Mouse (Mus musculus) limb, embryonic 13.5 days (tissue): Measurements from ENCODE around the gene Tdrd5. TPM values are rescaled to one million over a fixed set of nuclear protein-coding genes. Genes with fewer than 3 reads are reported as not detected.

Experiments
- ATAC-seq: fragments of 200-750 bp; cut with Nextera tagmentation; 2 replicates; pipeline ENCODE4 v1.8.0; 2017; ENCODE audit warnings: low read depth, moderate number of reproducible peaks, moderate TSS enrichment; ENCODE audit not compliant: low FRiP score
- H3K27ac ChIP-seq: fragments of 300-500 bp; sonication (generic); 2 replicates; pipeline ENCODE4 v1.5.1; 2015; ENCODE audit warnings: inconsistent platforms, mild to moderate bottlenecking, moderate library complexity
- H3K27me3 ChIP-seq: fragments of 300-500 bp; sonication (generic); 2 replicates; pipeline ENCODE4 v1.6.1; 2015; ENCODE audit warnings: mild to moderate bottlenecking, inconsistent platforms
- H3K36me3 ChIP-seq: fragments of 300-500 bp; sonication (generic); 2 replicates; pipeline ENCODE4 v1.6.1; 2015; ENCODE audit warnings: inconsistent platforms, mild to moderate bottlenecking, moderate library complexity
- H3K4me1 ChIP-seq: fragments of 300-500 bp; sonication (generic); 2 replicates; pipeline ENCODE4 v1.6.1; 2015; ENCODE audit warnings: inconsistent platforms
- H3K4me2 ChIP-seq: fragments of 300-500 bp; sonication (generic); replicated peaks from 2 replicates; pipeline ENCODE4 v1.6.1; 2015; ENCODE audit warnings: inconsistent platforms, mild to moderate bottlenecking, moderate library complexity
- H3K4me3 ChIP-seq: fragments of 300-500 bp; sonication (generic); 2 replicates; pipeline ENCODE4 v1.5.1; 2015; ENCODE audit warnings: moderate library complexity, mild to moderate bottlenecking, inconsistent platforms
- H3K9ac ChIP-seq: fragments of 300-500 bp; sonication (generic); 2 replicates; pipeline ENCODE4 v1.6.1; 2015; ENCODE audit warnings: mild to moderate bottlenecking, inconsistent platforms
- H3K9me3 ChIP-seq: fragments of 300-500 bp; sonication (generic); 2 replicates; pipeline ENCODE4 v1.6.1; 2016; ENCODE audit warnings: inconsistent platforms
- WGBS: fragments of 180-500 bp; shearing (Covaris S2); methylation state at CpG from one replicate; pipeline ENCODE4 v1.1.7; 2015; 5-methylcytosine and 5-hydroxymethylcytosine counted together
- polyA plus RNA-seq: library from polyadenylated mRNA; unstranded; fragments of >200 nt; fragmentation: Nextera tagmentation; extraction: Ambion mirVana; gene quantifications from 2 replicates; pipeline ENCODE4 v1.2.1, GENCODE M21; 2015

Gene Tdrd5
- polyA plus RNA-seq, 1 experiment from 2014 or later = 0.28 TPM

DNA sequence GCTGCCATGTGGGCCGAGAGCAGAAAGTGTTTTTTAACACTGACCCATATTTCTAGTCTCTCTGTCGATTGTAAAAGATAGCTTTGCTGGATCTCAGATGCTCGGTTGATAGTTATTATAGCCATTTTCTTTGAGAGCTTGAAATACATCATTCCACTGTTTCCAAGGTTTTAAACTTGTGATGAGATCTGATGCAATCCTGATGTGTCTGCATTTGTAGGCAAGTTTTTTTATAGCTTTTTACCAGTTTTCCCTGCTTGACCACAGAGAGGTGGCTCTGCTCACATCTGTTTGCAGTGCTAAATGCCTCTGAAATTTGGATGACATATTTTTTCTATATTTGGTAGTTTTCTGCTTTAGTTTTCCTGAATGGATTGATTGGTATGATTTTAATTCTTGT lies 55.6 kb downstream of the Tdrd5 start:
- Histone ChIP-seq H3K4me2 (no peak overlapping the region), H3K9ac (no peak overlapping the region), H3K4me1 (no peaks in the 10 kb centered on the region), H3K9me3 (no peaks in the 10 kb centered on the region), H3K36me3 (no peaks in the 10 kb centered on the region), H3K27ac (no peak overlapping the region), H3K4me3 (no peak overlapping the region), H3K27me3 (no peaks in the 10 kb centered on the region)
- no peak for ATAC-seq
- WGBS = 33% methylated on average over 3 of the region's 3 CpGs

GRCm38 (mm10) chr1:156241713-156242348 lies 61.6 kb downstream of the Tdrd5 start:
- no peak for ATAC-seq
- Histone ChIP-seq H3K9ac (no peak overlapping the region), H3K9me3 (no peaks in the 10 kb centered on the region), H3K27ac (no peak overlapping the region), H3K4me3 (no peak overlapping the region), H3K36me3 (no peaks in the 10 kb centered on the region), H3K4me1 (no peaks in the 10 kb centered on the region), H3K27me3 (peaks cover 8% of the 10 kb centered on the region; the same call in 1 of the 2 replicates), H3K4me2 (no peak overlapping the region)
- 8% methylated on average over 14 of the region's 14 CpGs for WGBS

- H3K9me3 ChIP-seq = no peaks in the 10 kb centered on the region
- no peak overlapping the region for H3K27ac ChIP-seq
- no peak for ATAC-seq
- H3K9ac ChIP-seq = no peak overlapping the region
- no peak overlapping the region for H3K4me2 ChIP-seq
- no peaks in the 10 kb centered on the region for H3K4me1 ChIP-seq
- peaks cover 8% of the 10 kb centered on the region; the same call in 1 of the 2 replicates for H3K27me3 ChIP-seq
- H3K4me3 ChIP-seq = no peak overlapping the region
- H3K36me3 ChIP-seq = no peaks in the 10 kb centered on the region
- WGBS = 34% methylated on average over 2 of the region's 2 CpGs
Measured at GRCm38 (mm10) chr1:156241035-156241434, 62.4 kb downstream of the Tdrd5 start.

DNA sequence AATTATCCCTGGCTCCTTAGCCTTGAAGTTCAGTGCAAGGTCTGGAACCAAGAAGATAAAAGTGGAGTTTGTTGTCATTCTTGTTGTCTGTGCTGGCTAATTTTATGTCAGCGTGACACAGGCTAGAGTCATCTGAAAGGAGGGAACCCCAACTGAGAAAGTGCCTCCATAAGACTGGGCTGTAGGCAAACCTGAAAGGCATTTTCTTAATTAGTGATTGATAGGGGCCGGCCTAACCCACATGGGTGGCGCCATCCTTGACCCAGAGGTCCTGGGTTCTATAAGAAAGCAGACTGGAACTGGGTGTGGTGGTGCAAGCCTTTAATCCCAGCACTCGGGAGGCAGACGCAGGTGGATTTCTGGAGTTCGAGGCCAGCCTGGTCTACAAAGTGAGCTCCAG lies 72.3 kb downstream of the Tdrd5 start:
- Histone ChIP-seq H3K4me1 (peaks cover 11% of the 10 kb centered on the region), H3K9ac (no peak overlapping the region), H3K27me3 (no peaks in the 10 kb centered on the region), H3K4me2 (no peak overlapping the region), H3K36me3 (no peaks in the 10 kb centered on the region), H3K4me3 (no peak overlapping the region), H3K27ac (no peak overlapping the region), H3K9me3 (no peaks in the 10 kb centered on the region)
- 79% methylated on average over 6 of the region's 6 CpGs for WGBS
- ATAC-seq = peak; percentile 34; the same call in 1 of the 2 replicates

DNA sequence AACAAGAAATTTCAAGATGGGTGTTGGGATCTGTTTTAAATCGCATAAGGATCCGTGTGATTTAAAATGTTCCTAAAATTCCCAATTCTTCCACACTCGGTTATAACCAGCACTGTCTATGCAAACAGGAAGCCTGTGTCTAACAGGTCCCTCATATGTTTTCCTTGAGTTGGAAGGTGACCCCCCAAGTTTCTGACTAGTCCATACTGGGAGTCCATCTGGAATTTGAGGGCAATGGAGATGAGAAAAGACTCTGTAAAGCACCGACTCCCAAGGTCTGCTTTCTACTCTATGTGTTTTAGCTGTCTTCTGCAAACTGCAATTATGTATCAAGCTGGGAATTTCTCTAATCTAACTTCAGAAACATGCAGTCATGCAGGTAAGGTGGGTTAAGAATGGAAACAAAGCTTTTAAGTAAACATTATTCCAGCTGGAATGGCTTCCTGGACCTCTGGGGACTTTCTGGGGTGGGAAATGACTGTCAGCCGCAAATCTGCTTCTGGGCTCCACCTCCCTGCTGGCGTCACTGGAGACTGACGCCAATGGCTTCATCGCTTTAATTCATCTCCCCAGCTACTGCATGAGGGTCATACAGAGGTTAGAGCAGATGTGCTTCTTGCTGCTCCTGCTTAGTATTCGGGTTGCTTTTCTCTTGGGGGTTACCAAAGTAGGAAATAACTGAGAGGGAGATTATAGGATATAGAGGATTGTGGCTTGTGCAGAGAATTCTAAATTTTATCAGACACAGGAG lies 73.0 kb downstream of the Tdrd5 start:
- 32% methylated on average over 9 of the region's 9 CpGs for whole genome bisulfite sequencing
- Histone ChIP-seq H3K4me2 (no peak overlapping the region), H3K27ac (no peak overlapping the region)

DNA sequence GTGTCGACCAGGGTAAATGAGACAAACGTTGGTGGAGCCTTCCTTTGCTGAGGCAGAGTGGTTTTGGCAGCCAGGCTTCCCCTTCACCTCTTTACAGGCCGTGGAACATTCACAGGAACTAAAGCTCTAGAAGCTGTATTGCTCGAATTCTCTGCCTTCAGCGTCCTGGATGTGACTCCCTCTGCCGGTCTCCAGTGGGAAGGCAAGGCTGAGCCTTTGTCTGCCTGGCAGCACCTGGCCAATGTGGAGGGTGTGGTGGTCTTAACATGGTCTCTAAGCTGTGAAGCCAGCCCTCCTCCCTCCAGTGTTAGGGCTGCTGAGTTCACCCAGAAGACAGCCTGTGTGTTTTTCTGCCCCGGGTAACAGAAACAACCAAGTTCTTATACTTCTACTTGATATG lies 74.0 kb downstream of the Tdrd5 start:
- H3K36me3 ChIP-seq = no peaks in the 10 kb centered on the region
- peaks cover 11% of the 10 kb centered on the region for H3K4me1 ChIP-seq
- no peak overlapping the region for H3K4me2 ChIP-seq
- H3K4me3 ChIP-seq = no peak overlapping the region
- H3K9me3 ChIP-seq = no peaks in the 10 kb centered on the region
- ATAC-seq = 0 out of 2 replicates have a peak, but pooled peaks have one; percentile 41
- no peaks in the 10 kb centered on the region for H3K27me3 ChIP-seq
- H3K9ac ChIP-seq = no peak overlapping the region
- WGBS = 23% methylated on average over 7 of the region's 7 CpGs
- no peak overlapping the region for H3K27ac ChIP-seq

More for the DNA sequence above, 73.0 kb downstream of the Tdrd5 start:
- Histone ChIP-seq H3K9ac (no peak overlapping the region), H3K4me1 (peaks cover 11% of the 10 kb centered on the region), H3K4me3 (no peak overlapping the region), H3K36me3 (no peaks in the 10 kb centered on the region), H3K9me3 (no peaks in the 10 kb centered on the region), H3K27me3 (no peaks in the 10 kb centered on the region)
- ATAC-seq = peak; percentile 77

DNA sequence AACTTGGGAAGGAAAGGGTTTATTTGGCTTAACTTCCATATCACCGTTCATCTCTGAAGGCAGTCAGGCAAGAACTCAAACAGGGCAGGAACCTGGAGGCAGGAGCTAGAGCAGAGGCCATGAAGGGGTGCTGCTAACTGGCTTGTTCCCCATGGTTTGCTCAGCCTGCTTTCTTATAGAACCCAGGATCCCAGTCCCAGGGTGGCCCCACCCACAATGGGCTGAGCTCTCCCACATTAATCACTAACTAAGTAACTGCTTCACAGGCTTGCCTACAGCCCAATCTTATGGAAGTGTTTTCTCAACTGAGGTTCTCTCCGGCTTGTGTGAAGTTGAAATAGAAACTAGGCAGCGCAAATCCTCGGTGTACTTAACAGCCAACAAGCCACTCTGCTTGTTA lies 74.7 kb downstream of the Tdrd5 start:
- H3K9me3 ChIP-seq = no peaks in the 10 kb centered on the region
- no peak overlapping the region for H3K4me3 ChIP-seq
- ATAC-seq = no peak
- no peak overlapping the region for H3K27ac ChIP-seq
- H3K4me1 ChIP-seq = peaks cover 11% of the 10 kb centered on the region
- H3K36me3 ChIP-seq = no peaks in the 10 kb centered on the region
- H3K9ac ChIP-seq = no peak overlapping the region
- H3K27me3 ChIP-seq = no peaks in the 10 kb centered on the region
- 83% methylated on average over 4 of the region's 4 CpGs for WGBS
- no peak overlapping the region for H3K4me2 ChIP-seq

DNA sequence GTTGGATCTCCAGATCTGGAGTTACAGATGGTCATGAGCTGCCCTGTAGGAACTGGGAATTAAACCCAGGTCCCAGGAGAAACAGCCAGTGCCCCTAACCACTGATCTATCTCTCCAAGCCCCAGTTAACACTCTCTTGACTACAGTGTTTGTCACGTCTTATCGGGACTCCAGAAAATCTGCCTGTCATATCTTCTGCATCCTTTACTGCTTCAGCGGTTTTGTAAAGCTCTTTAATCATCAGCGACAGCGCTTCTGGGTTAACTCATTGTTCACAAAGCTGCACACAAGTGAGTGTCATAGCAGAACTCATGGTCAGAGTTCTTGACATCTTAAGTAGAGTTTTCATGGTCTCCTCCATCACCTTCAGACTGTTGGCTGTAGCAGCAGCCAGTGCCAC lies 76.6 kb downstream of the Tdrd5 start:
- no peak overlapping the region for H3K27ac ChIP-seq
- H3K36me3 ChIP-seq = no peaks in the 10 kb centered on the region
- H3K4me1 ChIP-seq = peaks cover 11% of the 10 kb centered on the region
- no peak overlapping the region for H3K4me3 ChIP-seq
- no peak overlapping the region for H3K9ac ChIP-seq
- H3K27me3 ChIP-seq = no peaks in the 10 kb centered on the region
- H3K9me3 ChIP-seq = no peaks in the 10 kb centered on the region
- WGBS = 87% methylated on average over 5 of the region's 5 CpGs
- no peak overlapping the region for H3K4me2 ChIP-seq
- no peak for ATAC-seq

- 67% methylated on average over 13 of the region's 13 CpGs for WGBS
- Histone ChIP-seq H3K36me3 (no peaks in the 10 kb centered on the region), H3K4me2 (no peak overlapping the region), H3K4me3 (no peak overlapping the region), H3K9ac (no peak overlapping the region), H3K27me3 (no peaks in the 10 kb centered on the region), H3K9me3 (no peaks in the 10 kb centered on the region), H3K4me1 (no peaks in the 10 kb centered on the region; the same call in 1 of the 2 replicates), H3K27ac (no peak overlapping the region)
- ATAC-seq = no peak
Measured at GRCm38 (mm10) chr1:156222205-156223000, 81.1 kb downstream of the Tdrd5 start.

GRCm38 (mm10) chr1:156221327-156221726 lies 82.1 kb downstream of the Tdrd5 start:
- H3K27me3 ChIP-seq = no peaks in the 10 kb centered on the region
- no peaks in the 10 kb centered on the region; the same call in 1 of the 2 replicates for H3K4me1 ChIP-seq
- no peaks in the 10 kb centered on the region for H3K9me3 ChIP-seq
- no peak overlapping the region for H3K9ac ChIP-seq
- 41% methylated on average over 2 of the region's 2 CpGs for WGBS
- no peak overlapping the region for H3K27ac ChIP-seq
- no peak overlapping the region for H3K4me2 ChIP-seq
- H3K36me3 ChIP-seq = no peaks in the 10 kb centered on the region
- no peak for ATAC-seq
- no peak overlapping the region for H3K4me3 ChIP-seq

GRCm38 (mm10) chr1:156218573-156218972 lies 84.9 kb downstream of the Tdrd5 start:
- WGBS = 87% methylated on average over 2 of the region's 2 CpGs
- no peak for ATAC-seq
- Histone ChIP-seq H3K9me3 (no peaks in the 10 kb centered on the region), H3K27me3 (no peaks in the 10 kb centered on the region), H3K27ac (no peak overlapping the region), H3K4me2 (no peak overlapping the region), H3K4me1 (no peaks in the 10 kb centered on the region; the same call in 1 of the 2 replicates), H3K4me3 (no peak overlapping the region), H3K9ac (no peak overlapping the region), H3K36me3 (no peaks in the 10 kb centered on the region)

GRCm38 (mm10) chr1:156217941-156218340 lies 85.5 kb downstream of the Tdrd5 start:
- no peaks in the 10 kb centered on the region for H3K27me3 ChIP-seq
- H3K9me3 ChIP-seq = no peaks in the 10 kb centered on the region
- ATAC-seq = no peak
- no peaks in the 10 kb centered on the region for H3K36me3 ChIP-seq
- 65% methylated on average over 8 of the region's 8 CpGs for WGBS
- no peak overlapping the region for H3K4me3 ChIP-seq
- no peak overlapping the region for H3K9ac ChIP-seq
- no peak overlapping the region for H3K4me2 ChIP-seq
- H3K4me1 ChIP-seq = no peaks in the 10 kb centered on the region; the same call in 1 of the 2 replicates
- H3K27ac ChIP-seq = no peak overlapping the region
